Mouse (Mus musculus): ENCODE data around the gene Tsc22d3.

Tsc22d3 gene

DNA sequence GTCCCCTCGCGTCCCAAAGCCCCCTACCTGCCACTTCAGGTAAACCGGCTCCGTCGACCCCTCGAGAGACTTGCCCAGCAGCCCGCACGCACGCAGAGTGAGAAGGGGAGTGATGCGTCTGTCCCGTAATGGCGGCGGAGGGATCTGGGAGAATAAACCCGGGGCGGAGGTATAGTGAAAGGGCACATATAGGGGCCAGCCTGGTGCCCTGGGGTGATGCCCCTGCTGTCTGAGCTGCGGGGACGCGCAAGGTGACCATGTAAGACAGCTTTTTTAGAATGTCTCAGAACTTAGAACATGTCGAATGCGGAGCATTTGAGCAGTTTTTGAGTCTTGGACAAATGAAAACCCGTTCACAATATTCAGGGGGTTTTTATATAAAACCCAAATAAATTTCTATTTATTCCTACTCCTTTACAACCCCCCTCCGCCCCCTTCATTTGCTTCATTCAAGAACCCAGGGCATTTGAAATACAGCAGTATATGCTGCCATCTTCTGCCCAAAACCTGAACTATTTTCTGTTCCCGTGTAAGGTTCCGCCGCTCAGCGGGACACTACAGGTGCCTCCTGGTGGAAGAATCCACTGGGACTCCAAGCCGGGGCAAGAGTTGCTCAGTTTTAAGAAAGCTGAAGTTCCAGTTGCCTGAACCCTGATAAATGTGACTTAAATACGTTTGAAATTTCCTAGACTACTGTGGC is at the start of gene Tsc22d3:
Tsc22d3 (minus strand) TSS at position 250 of the 700 bp plus-strand sequence.
- in situ Hi-C loops (cut with MboI, MseI) = no loop called here

DNA sequence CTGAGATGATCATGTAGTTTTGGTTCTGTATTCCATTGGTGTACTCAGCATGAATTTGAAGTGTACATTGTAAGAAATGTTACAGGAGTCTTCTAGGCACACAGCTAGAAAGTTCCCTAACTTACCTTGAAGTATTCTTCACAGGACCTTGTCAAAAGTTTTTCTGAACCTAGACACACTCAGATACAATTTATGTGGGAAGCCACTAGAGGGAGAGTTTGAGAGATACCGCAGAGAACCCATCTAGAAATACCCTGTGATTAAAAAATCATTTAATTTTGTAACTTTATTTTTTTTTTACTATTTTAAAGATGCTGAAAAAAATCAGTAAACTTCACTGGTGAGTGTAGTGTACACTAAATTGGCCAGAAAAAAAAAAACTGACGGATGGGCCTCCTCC is 39.1 kb upstream of the Tsc22d3 start:
- in situ Hi-C loops (cut with MboI, MseI) = no loop called here

DNA sequence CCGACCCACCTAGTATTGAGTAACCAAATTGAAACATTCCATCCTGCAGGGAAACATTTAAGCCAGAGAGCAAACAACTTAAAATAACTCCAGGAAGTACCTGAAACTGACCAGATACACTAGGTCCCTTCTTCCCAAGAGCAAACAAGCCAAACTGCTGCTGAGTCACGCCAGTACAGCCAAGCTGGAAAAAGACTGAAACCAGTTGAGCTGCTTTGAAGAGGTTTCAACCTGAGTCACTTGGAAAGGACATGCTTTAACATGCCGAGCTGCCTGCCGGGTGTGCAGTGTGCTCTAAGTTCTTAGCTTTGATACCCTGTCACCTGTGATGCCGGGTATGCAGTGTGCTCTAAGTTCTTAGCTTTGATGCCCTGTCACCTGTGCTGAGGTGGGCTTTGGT is 37.6 kb upstream of the Tsc22d3 start:
- in situ Hi-C loops (cut with MboI, MseI) = no loop called here

DNA sequence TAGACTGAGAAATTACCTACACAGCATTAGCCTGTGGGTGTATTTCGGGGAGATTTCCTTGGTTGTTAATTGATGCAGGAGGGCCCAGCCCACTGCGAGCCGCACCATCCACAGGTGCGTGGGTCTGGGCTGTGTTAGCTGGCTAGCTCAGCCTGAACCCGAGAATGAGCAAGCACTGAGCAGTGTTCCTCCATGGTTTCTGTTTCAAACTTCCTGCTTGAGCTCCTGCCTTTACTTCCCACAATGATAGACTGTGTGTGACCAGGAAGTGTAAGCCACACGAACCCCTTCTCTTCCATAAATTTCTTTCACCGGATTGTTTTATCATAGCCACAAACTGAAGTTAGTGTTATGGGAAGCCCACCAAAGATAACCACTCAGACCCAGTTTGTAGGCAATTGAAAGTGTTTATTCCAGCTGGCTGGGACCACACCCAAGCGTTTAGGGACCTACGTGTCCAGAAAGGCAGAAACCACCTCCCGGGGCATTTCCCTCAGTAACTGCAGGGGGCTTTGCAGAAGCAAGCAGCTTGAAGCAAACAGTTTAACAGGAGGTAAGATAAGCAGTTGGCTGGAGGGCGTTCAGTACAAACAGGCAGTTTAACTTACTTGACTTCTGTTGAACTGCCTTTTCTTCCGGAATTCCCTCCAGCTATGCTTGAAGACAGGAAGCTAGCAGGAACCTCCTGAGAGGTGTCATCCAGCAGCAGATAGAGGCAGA is 24.6 kb upstream of the Tsc22d3 start:
- in situ Hi-C loops (cut with MboI, MseI) = no loop called here

DNA sequence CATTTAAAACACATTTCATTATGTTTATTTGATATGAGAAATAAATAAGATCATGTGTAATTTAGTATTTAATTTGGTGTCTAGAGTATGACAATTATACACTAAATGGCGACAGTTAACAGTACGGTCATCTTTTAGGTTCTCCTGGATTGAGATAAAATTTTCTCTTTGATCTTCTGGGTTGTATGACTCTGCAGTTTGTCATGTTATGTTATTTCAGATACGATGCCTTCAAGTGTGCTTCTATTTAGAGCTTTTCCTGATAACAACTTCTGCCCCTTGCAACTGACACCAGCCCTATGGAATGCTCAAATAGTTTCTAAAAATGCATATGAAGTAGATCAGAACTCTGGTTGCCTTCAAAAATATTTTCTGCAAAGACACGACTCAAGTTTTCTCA is 9.5 kb upstream of the Tsc22d3 start:
- in situ Hi-C loops (cut with MboI, MseI) = no loop called here

DNA sequence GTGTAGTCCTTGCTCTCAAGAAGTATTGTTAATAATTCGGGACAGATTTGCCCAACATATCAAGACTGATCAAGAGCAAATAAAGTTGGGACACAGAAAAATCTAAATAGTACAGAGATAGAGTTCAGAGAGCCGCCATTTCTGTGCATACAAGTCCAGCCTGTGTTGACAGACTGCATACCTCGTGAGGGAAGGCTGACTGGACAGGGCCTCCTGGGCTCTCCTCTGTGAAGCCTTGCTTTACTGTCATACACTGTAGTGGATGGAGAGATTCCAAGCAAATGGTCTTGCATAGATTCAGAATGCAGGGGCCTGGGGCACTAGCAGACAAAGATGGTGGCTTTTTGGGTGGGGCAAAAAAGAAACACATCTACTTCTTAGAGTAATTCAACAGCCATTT is 1.4 kb upstream of the Tsc22d3 start:
- in situ Hi-C loops (cut with MboI, MseI) = no loop called here

DNA sequence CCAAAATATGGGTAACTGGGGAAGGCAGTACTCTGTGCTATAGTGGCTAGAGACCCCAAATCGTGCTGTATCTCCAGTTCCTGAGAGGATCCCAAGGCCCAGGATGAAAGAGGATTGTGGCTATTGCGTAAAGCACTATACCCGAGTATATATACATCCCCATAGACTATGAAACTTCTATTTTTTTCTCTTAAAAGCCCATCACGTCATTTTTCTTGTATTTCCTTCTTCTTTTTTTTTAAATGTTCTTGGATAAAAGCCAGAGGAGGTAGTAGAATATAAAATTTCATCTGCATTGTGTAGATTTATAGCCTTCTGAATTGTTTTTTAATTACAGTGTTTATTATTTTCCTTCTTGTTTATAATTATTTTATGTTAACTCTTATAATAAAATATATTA is 852 bp upstream of the Tsc22d3 start:
- in situ Hi-C loops (cut with MboI, MseI) = no loop called here

DNA sequence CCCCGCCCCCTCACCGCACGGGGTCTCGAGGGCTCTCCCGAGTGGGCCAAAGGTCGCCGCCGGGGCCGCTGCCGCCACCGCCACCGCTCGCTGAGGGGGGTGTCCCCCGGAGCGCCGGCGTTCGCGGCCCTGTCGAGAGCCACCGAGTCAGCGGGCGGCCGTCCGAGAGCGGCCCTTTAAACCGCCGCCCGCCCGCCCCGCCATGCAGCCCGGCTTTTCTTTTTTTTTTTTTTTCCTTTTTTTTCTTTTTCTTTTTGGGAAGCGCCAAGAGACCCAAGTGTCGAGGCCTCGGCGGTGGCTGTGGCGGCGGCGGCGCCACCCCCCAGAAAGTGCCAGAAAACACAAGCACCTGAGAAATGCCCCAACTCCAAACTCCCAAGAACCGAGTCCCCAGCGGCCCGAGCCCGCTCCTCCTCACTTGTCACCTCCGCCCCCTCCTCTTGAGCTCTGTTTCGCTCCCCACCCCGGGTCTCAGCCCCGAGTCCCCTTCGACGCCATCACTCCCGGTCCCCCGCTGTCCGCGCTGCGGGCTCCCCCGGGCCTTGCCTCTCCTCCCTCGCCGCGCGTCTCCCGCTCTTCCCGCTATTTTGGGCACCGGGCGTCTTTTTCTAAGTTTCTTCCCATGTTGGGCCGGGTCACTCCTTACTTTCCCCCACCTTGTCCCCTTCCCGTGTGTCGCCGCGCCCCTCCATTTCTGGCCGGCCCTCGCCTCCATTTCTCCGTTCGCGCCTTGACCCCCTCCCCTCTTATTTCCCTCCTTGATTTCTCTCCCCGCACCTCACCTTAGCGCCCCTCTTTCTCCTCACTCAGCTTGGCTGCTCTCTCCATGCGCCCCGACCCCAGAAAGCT is 674 bp downstream of the Tsc22d3 start:
- in situ Hi-C loops (cut with MboI, MseI) = loop anchor here (5.0 kb wide), 1 partner anchor 107 kb away; no protein-coding TSS in a partner anchor

DNA sequence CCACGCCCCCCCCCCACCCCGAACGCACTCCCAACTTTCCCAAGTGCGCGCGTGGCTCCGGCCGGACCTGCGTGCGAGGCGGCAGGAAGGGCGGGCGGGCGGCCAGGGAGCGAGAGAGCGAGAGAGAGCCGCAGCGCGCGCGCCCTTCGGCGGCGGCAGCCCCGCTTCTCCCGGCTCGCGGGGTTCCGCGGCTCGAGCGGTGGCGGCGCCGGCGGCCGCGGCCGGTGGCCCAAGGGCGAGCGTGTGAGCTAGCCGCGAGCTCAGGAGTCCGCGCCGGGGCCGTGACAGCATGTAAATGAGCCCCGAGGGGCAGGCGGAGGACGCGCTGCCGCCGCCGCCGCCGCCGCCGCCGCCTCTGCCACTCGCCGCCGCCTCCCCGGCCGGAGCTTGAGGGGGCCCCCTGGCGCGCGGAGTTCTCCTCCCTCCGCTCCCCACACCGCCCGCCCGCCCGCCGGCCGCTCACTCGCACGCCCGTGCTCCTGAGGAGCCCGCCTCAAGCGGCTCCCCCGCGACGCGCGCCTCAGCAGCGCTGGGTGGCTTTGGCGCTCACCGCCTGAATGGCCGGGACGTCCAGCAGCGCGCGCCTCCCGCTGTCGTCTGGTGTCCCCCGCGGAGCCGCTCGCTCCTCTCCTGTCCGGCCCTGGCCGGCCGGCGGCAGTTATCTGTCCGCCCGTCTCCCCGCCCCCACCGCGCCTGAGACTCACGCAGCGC is 1.5 kb downstream of the Tsc22d3 start:
- in situ Hi-C loops (cut with MboI, MseI) = loop anchor here (5.0 kb wide), 1 partner anchor 107 kb away; no protein-coding TSS in a partner anchor

DNA sequence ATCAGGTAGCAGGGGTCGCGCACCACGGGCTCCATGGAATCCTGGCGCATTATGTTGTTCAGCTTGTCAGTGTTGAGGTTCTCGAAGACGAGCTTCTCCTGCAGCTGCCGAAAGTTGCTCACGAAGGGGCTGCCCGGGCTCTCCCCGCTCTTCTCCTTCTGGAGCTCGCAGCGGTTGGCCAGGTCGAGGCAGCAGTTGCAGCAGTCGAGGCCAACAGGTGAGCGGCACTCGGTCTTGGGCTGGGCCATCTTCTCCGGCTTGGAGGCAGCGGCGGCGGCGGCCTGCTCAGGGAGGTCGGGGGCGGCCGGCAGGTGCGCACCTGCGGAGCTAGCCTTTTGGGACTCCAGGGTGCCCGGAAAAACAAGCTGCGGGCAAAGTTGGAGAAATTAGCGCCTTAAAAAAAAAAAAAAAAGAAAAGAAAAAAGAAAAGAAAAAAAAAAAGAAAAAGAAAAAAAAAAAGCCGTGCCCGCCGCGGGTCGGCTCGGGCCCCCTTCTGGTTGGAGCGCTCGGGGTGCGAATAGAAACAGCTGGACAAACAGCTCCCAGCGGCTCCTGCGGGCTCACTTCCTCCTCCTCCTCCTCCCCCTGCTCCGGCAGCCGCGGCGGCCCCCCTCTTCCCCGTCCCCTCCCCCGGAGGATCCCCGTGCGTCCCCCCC is 2.1 kb downstream of the Tsc22d3 start:
- in situ Hi-C loops (cut with MboI, MseI) = loop anchor here (5.0 kb wide), 1 partner anchor 106 kb away; no protein-coding TSS in a partner anchor

DNA sequence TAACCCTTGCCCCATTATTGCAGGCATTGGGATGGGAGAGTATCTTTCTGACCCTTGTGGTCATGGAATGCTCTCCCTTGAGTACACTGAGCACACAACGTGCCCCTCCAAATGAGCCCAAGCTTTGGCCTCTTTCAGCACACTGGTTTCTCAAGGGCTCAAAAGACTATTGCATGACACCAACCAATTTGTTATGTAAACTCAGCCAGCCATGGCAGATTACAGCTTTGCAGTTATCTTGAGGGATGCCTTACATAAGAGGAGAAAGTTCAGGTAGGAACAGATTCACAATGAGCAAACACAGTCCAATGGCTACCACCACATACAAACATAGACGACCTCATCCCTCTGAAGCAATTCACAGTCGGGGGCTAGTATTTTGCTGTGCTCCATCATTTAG is 9.3 kb downstream of the Tsc22d3 start:
- in situ Hi-C loops (cut with MboI, MseI) = no loop called here

DNA sequence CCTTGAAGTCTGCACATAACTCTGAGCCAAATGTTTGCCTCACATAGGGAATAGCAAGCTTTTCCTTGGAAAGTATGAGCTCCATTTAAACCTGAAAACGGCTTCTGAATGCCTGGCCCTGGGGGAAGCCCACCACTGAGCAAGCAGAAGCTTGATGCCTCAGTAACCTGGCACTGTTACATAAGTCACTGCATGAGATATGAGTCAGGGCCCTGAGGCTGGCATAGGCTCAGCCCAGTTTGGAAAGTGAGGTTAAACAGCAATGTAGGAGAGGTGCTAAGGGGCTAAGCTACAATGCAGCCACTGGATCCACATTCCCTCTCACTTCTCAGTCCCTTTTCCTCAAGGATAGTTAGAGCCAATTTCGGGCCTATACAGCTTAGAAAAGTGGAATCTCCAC is 10.3 kb downstream of the Tsc22d3 start:
- in situ Hi-C loops (cut with MboI, MseI) = no loop called here

DNA sequence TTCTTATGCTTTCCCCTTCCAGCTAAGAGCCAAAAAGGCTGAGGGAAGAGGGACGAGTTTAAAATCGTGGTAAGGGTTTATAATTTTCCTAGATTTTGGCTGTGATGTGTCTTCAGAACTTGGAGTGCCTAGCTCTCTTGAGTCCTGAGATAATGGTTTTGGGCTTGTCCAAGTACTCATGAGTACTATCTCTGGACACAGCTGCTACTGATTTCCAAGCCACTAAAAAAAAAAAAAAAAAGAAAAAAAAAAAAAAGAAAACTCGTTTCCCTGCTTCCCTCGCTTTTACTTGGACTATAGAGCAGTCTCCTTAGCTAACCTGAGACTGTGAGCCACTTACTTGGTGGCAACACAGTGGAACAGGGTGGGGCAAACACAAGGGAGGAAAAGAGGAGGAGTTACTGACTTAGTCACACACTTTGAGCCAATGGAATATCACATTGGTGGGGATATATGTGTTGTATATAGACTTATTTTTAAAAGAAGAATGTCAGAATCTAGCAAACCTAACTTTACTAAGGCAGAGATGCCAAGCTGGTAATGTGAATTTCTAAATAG is 11.2 kb downstream of the Tsc22d3 start:
- in situ Hi-C loops (cut with MboI, MseI) = no loop called here

DNA sequence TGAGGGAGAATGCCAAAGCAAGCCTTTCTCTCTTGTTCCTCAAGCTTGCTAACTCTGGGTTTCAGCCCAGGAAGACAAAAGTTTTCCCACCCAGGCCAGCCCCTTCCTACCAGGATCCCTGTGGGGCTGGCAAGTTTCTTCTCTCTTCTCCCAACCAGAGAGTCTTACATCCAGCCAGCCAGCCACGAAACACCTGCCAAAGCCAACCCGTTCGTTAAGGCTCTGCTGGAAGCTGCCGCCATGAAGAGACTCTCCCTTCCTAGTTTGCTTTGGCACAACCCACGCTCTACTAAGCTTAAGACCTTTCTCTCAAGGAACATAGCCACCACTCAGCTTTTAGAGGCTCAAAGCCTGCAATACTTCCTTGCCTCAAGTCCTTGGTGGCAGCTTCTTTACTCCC is 11.9 kb downstream of the Tsc22d3 start:
- in situ Hi-C loops (cut with MboI, MseI) = no loop called here

DNA sequence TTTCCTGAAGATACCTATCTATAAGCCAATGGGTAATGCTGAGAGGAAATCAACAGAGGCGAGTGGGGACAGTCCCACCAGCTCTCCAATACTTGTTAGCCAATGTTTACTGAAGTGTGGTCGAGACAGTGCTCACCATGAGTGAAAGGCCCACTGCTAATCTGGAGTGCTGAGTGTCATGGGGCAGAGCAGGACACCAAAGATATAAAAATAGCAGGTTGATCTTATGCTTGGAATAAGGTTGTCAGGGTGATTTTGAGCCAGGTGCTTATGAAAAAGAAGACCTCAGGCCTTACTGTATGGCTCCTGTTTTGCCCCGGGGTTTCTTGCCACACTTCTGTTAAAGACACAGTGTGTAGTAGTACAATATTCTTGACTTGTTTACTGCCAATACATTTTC is 20.0 kb downstream of the Tsc22d3 start:
- in situ Hi-C loops (cut with MboI, MseI) = no loop called here

DNA sequence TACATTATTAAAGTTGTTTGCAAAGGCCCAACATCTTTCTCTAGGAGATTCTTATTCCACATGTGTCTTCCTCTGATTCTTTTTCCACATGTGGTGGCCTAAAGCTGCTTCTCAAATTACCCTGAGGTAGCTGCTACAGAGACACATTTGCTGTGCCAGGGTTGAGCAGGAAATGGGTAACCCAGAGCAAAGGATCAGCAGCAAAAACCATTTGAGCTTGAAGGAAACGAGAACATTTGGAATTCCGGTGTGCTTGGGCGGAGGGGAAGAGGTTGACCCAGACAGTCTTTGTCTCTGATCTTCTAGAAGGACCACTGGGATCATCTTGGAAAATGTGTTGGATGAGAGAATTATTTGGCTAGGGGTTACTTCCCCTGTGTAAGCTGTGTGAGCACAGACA is 24.8 kb downstream of the Tsc22d3 start:
- in situ Hi-C loops (cut with MboI, MseI) = no loop called here

DNA sequence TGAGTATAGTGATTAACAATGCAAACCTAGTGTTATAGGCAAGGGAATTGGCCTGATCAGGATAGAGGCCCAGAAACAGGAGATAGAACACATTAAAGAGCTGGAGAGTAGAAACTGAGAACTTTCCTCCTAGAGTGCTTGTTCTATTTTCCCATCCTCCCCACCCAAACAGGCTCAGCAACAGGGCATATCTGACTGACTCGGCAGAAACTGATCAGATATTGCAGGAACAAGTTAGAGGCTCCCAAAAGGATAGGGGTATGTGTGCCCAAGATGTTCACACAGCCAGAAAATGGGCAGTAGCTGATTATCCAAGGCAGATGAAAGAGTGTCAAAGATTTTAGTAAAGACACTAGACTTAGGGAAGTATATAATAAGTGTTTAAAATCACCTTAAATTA is 25.3 kb downstream of the Tsc22d3 start:
- in situ Hi-C loops (cut with MboI, MseI) = no loop called here

DNA sequence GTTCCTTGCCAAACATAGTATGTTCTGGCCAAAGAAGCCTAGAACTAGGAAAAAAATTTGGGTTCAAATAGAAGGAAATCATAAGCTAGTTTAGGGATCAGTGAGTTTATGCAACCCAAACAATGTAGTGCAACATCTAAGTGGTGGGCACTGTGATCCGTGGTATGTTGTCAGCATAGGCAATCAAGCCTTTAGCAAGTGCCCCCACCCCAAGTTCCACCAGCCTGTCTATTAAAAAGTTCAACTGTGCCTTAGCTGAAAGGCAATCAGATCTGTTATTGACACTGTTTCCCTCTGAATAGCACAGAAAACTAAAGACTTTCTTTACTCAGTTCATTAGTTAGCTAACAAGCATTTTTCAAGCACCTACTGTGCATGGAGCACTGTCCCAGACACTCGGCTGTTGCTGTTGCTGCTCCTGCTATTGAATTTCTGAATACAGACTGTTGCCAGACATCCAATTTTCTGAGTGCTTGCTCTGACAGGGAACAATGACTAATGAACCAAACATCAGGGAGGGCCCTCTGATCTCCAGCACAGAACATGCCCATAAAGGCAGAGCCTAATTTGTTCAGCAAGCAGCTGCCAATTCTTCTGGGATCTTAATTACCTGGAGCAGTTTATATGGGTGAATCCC is 27.6 kb downstream of the Tsc22d3 start:
- in situ Hi-C loops (cut with MboI, MseI) = no loop called here

DNA sequence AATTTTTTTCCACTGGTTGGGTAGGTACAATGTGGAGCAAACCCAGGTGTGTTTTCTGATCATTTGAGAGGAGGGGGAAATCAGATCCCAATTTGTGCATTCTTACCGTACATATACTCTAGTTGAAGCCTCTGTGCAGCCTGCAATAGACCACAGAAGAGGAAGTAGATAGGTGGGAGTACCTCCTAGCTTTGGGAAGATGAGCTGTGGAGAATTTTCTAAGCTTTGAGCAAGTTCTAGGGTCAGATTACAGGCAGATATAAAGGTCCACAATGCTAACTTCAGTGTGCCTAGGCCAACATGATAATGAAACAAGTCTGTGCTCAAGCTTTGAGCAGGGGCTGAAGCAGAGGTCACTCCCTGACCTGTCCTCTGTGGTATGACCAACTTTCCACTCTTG is 30.9 kb downstream of the Tsc22d3 start:
- in situ Hi-C loops (cut with MboI, MseI) = no loop called here

DNA sequence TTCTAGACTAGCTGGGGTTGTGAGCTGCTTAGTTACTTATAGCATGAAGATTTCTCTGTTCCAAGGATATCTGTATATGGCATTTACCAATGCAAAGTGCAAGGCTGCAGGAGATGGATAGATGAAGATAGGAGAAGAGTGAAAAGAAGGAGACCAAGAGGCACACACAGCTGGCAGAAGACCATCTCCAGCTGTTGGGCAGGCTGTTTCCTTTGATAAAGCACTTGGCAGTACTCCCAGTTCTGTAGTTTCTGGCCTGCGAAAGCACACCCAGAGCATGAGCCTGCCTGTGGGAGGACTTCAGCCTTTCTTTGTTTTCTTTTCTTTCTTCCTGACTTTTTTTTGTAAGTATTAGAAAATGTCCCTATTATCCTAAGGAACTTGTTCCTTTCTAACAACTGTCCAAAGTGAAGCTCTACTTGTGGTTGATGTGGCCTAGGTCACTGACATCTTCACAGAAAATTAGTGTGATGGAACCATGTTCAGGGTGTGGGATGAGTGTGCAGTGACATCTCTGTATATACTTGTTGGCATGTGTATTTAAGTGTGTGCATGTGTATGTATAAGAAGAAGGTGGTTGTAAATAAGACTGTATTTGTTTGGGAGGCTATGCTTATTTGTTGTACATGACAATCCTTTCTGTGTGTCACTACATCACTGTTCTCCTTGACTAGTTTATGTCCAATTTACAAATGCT is 32.6 kb downstream of the Tsc22d3 start:
- in situ Hi-C loops (cut with MboI, MseI) = no loop called here
